20 mouse cellular contexts compared by ENCODE assay signal in genomic region chr4:95185916-95186200, GRCm38 (mm10).
DNase-seq lines count a peak whose midpoint lies in the region; ATAC-seq and TF ChIP-seq lines count a peak whose summit lies in the region.
"Had no signal": no experiment of that assay in that cellular context is flagged by ENCODE, and none has a peak within 500 bp of the region (broad histone marks: within the 10 kb centered on the region; RNA-seq: fewer than 3 reads in every experiment).

No protein-coding gene starts in this region.

- H3K27me3 ChIP-seq in forebrain, embryonic 16.5 days (replicated peaks; ENCODE audit: control insufficient read depth, insufficient read depth, low read length): no peaks in the 10 kb centered on the region
- H3K27me3 ChIP-seq in midbrain, embryonic 14.5 days (ENCODE audit: control insufficient read depth, insufficient read depth, low read length): no peaks in the 10 kb centered on the region
- H3K27me3 ChIP-seq: liver, embryonic 15.5 days; megakaryocyte, embryonic 14.5 days had no signal

- TF ChIP-seq POLR2A in brain, embryonic 14.5 days (IDR thresholded peaks at IDR 0.05; ENCODE audit: borderline replicate concordance, extremely low read depth, insufficient read depth, insufficient read length, poor library complexity, severe bottlenecking): no peak

- no peaks in the 10 kb centered on the region for H3K9me3 ChIP-seq in forebrain, embryonic 16.5 days (ENCODE audit: control insufficient read depth, low read length)
- H3K9me3 ChIP-seq in midbrain, embryonic 14.5 days (ENCODE audit: control insufficient read depth, low read length): no peaks in the 10 kb centered on the region
- H3K9me3 ChIP-seq: limb, embryonic 12.5 days; liver, embryonic 15.5 days; megakaryocyte, embryonic 14.5 days had no signal

- TF ChIP-seq CTCF in brain, embryonic 14.5 days (IDR thresholded peaks at IDR 0.05; ENCODE audit: borderline replicate concordance, extremely low read depth, insufficient read depth, insufficient read length): no peak

- no peak for DNase-seq in frontal cortex, postnatal 25 days (ENCODE audit: low spot score in 2 of 2)
- DNase-seq in brain, embryonic 14.5 days (ENCODE audit: low read depth): peak; percentile 96
- DNase-seq in midbrain, embryonic 14.5 days: peak; percentile 42
- no peak for DNase-seq in urinary bladder, postnatal 25 days (ENCODE audit: low spot score)
- DNase-seq in kidney, postnatal 14 days: no peak
- DNase-seq in kidney, postnatal 10 days: no peak
- DNase-seq: cerebellum, postnatal 36 days; heart, postnatal 4 days; lung, postnatal 10 days; right cerebral cortex, postnatal 25 days; thymus, postnatal 14 days had no signal

- peak overlapping the region; percentile 20; the same call in 1 of the 2 replicates for H3K4me2 ChIP-seq in forebrain, embryonic 16.5 days (ENCODE audit: low read length)
- no peak overlapping the region for H3K4me2 ChIP-seq in midbrain, embryonic 14.5 days (ENCODE audit: low read length)
- H3K4me2 ChIP-seq: limb, embryonic 12.5 days; liver, embryonic 15.5 days had no signal

- 16% methylated on average over 3 of the region's 3 CpGs for WGBS in forebrain, embryonic 16.5 days
- 64% methylated on average over 3 of the region's 3 CpGs for WGBS in midbrain, embryonic 14.5 days

- H3K27ac ChIP-seq in forebrain, embryonic 16.5 days (ENCODE audit: low read length): peak overlapping the region; percentile 62
- H3K27ac ChIP-seq in midbrain, embryonic 14.5 days (replicated peaks; ENCODE audit: low read depth, low read length): no peak overlapping the region
- H3K27ac ChIP-seq: kidney, postnatal 0 days; limb, embryonic 12.5 days; liver, embryonic 15.5 days; stomach, postnatal 0 days had no signal

- no peak overlapping the region for H3K4me3 ChIP-seq in forebrain, embryonic 16.5 days (replicated peaks; ENCODE audit: low read length)
- no peak overlapping the region for H3K4me3 ChIP-seq in midbrain, embryonic 14.5 days (replicated peaks; ENCODE audit: low read depth, low read length)
- H3K4me3 ChIP-seq: erythroblast, embryonic 14.5 days; limb, embryonic 12.5 days; liver, embryonic 15.5 days; megakaryocyte, embryonic 14.5 days had no signal

- H3K36me3 ChIP-seq in forebrain, embryonic 16.5 days (ENCODE audit: control insufficient read depth, insufficient read depth): no peaks in the 10 kb centered on the region
- H3K36me3 ChIP-seq in midbrain, embryonic 14.5 days (ENCODE audit: control insufficient read depth, insufficient read depth, low read length): no peaks in the 10 kb centered on the region
- H3K36me3 ChIP-seq: limb, embryonic 12.5 days; liver, embryonic 15.5 days had no signal

- ATAC-seq in frontal cortex, adult (ENCODE audit: low TSS enrichment): 0 out of 2 replicates have a peak, but pooled peaks have one; percentile 36
- peak; percentile 82 for ATAC-seq in forebrain, embryonic 16.5 days
- peak; percentile 22; the same call in 1 of the 2 replicates for ATAC-seq in midbrain, embryonic 14.5 days (ENCODE audit: low FRiP score, low TSS enrichment)
- ATAC-seq: intestine, postnatal 0 days had no signal

- peaks cover 22% of the 10 kb centered on the region for H3K4me1 ChIP-seq in forebrain, embryonic 16.5 days (replicated peaks; ENCODE audit: control insufficient read depth, insufficient read depth, low read length)
- H3K4me1 ChIP-seq in midbrain, embryonic 14.5 days (ENCODE audit: control insufficient read depth, insufficient read depth, low read length): peaks cover 5% of the 10 kb centered on the region; the same call in 1 of the 2 replicates
- H3K4me1 ChIP-seq: liver, embryonic 15.5 days had no signal

- no peak overlapping the region for H3K9ac ChIP-seq in forebrain, embryonic 16.5 days (replicated peaks; ENCODE audit: low read depth, low read length)
- no peak overlapping the region for H3K9ac ChIP-seq in midbrain, embryonic 14.5 days (replicated peaks; ENCODE audit: low read length)
- H3K9ac ChIP-seq: limb, embryonic 12.5 days; liver, embryonic 15.5 days had no signal

Comparison
In these comparisons a context has a peak if more than half of its experiments do, and no peak if none do; other contexts are left out.
1. ATAC-seq: peak in every context shown above with its lines; median percentile 82 in forebrain, embryonic 16.5 days; 36 in frontal cortex, adult; 22 in midbrain, embryonic 14.5 days.
2. DNase-seq: peak in brain, embryonic 14.5 days (single experiment) and midbrain, embryonic 14.5 days (single experiment); none in frontal cortex, postnatal 25 days (0 of 2), urinary bladder, postnatal 25 days (single experiment), kidney, postnatal 14 days (single experiment) and kidney, postnatal 10 days (single experiment).